Mouse (Mus musculus) limb, embryonic 15.5 days (tissue): ENCODE measurements at regions not wholly inside any gene's neighbourhood (a gene's known extent, or its start where the extent isn't known, plus 50 kb on each side); places are given as distances from the start of the nearest gene placed in this dataset.
"Not testable (repeated sequence)": the region's sequence is repeated elsewhere in the genome, so short reads cannot be mapped to it uniquely, and the experiment has no call there.

Source experiments
- ATAC-seq: fragments of 200-750 bp; cut with Nextera tagmentation; 2 replicates; pipeline ENCODE4 v1.8.0; 2017; ENCODE audit warnings: low read depth, moderate TSS enrichment; ENCODE audit not compliant: insufficient number of reproducible peaks, low FRiP score, low TSS enrichment
- H3K27ac ChIP-seq: fragments of 300-500 bp; sonication (generic); 2 replicates; pipeline ENCODE4 v1.5.1; 2015; ENCODE audit warnings: moderate library complexity, mild to moderate bottlenecking, inconsistent platforms
- H3K27me3 ChIP-seq: fragments of 300-500 bp; sonication (generic); 2 replicates; pipeline ENCODE4 v1.6.1; 2015; ENCODE audit warnings: inconsistent platforms
- H3K36me3 ChIP-seq: fragments of 300-500 bp; sonication (generic); 2 replicates; pipeline ENCODE4 v1.6.1; 2015; ENCODE audit warnings: inconsistent platforms
- H3K4me1 ChIP-seq: fragments of 300-500 bp; sonication (generic); 2 replicates; pipeline ENCODE4 v1.6.1; 2015; ENCODE audit warnings: inconsistent platforms
- H3K4me2 ChIP-seq: fragments of 300-500 bp; sonication (generic); 2 replicates; pipeline ENCODE4 v1.6.1; 2015; ENCODE audit warnings: mild to moderate bottlenecking, inconsistent platforms
- H3K4me3 ChIP-seq: fragments of 300-500 bp; sonication (generic); 2 replicates; pipeline ENCODE4 v1.5.1; 2015; ENCODE audit warnings: mild to moderate bottlenecking, inconsistent platforms
- H3K9ac ChIP-seq: fragments of 300-500 bp; sonication (generic); 2 replicates; pipeline ENCODE4 v1.6.1; 2015; ENCODE audit warnings: inconsistent platforms
- H3K9me3 ChIP-seq: fragments of 300-500 bp; sonication (generic); 2 replicates; pipeline ENCODE4 v1.6.1; 2016; ENCODE audit warnings: inconsistent platforms
- WGBS: fragments of 180-500 bp; shearing (Covaris S2); methylation state at CpG from one replicate; pipeline ENCODE4 v1.1.7; 2015; 5-methylcytosine and 5-hydroxymethylcytosine counted together

- Histone ChIP-seq H3K4me1 (no peaks in the 10 kb centered on the region), H3K4me3 (no peak overlapping the region), H3K4me2 (no peak overlapping the region), H3K27ac (no peak overlapping the region), H3K9ac (no peak overlapping the region), H3K9me3 (no peaks in the 10 kb centered on the region), H3K27me3 (no peaks in the 10 kb centered on the region), H3K36me3 (no peaks in the 10 kb centered on the region)
- 82% methylated on average over 3 of the region's 3 CpGs for WGBS
- no peak for ATAC-seq
These were observed 142.7 kb upstream of the Cenpw start for GRCm38 (mm10) chr10:30342965-30343478.

GRCm38 (mm10) chr10:30328334-30329014, 128.1 kb upstream of the Cenpw start:
- no peaks in the 10 kb centered on the region for H3K36me3 ChIP-seq
- no peak overlapping the region for H3K9ac ChIP-seq
- H3K4me2 ChIP-seq, result no peak overlapping the region
- no peak overlapping the region for H3K27ac ChIP-seq
- no peaks in the 10 kb centered on the region for H3K27me3 ChIP-seq
- no peaks in the 10 kb centered on the region for H3K9me3 ChIP-seq
- 27% methylated on average over 10 of the region's 10 CpGs for WGBS
- no peak for ATAC-seq
- no peak overlapping the region for H3K4me3 ChIP-seq
- peaks cover 13% of the 10 kb centered on the region for H3K4me1 ChIP-seq

GRCm38 (mm10) chr10:30327849-30328248, 127.5 kb upstream of the Cenpw start:
- Histone ChIP-seq H3K4me1 (peaks cover 13% of the 10 kb centered on the region), H3K4me2 (no peak overlapping the region), H3K27ac (no peak overlapping the region), H3K4me3 (no peak overlapping the region), H3K9me3 (no peaks in the 10 kb centered on the region), H3K36me3 (no peaks in the 10 kb centered on the region), H3K27me3 (no peaks in the 10 kb centered on the region), H3K9ac (no peak overlapping the region)
- 23% methylated on average over 8 of the region's 8 CpGs for WGBS
- no peak for ATAC-seq

GRCm38 (mm10) chr10:30326861-30327260, 126.5 kb upstream of the Cenpw start:
- Histone ChIP-seq H3K4me1 (peaks cover 13% of the 10 kb centered on the region), H3K9me3 (no peaks in the 10 kb centered on the region), H3K27me3 (no peaks in the 10 kb centered on the region), H3K4me2 (no peak overlapping the region), H3K4me3 (no peak overlapping the region), H3K36me3 (no peaks in the 10 kb centered on the region), H3K27ac (no peak overlapping the region), H3K9ac (no peak overlapping the region)
- 44% methylated on average over 1 of the region's 1 CpGs for WGBS
- ATAC-seq, result no peak

GRCm38 (mm10) chr10:30295871-30296270, 95.5 kb upstream of the Cenpw start:
- not testable (repeated sequence) for H3K36me3 ChIP-seq, H3K27me3 ChIP-seq, H3K9ac ChIP-seq, H3K4me2 ChIP-seq, H3K9me3 ChIP-seq, H3K27ac ChIP-seq, H3K4me3 ChIP-seq, H3K4me1 ChIP-seq, ATAC-seq
- WGBS, result 73% methylated on average over 3 of the region's 7 CpGs

- H3K9me3 ChIP-seq, result no peaks in the 10 kb centered on the region
- no peak for ATAC-seq
- H3K4me3 ChIP-seq, result no peak overlapping the region
- 80% methylated on average over 2 of the region's 2 CpGs for WGBS
- H3K4me1 ChIP-seq, result no peaks in the 10 kb centered on the region
- no peak overlapping the region for H3K4me2 ChIP-seq
- no peak overlapping the region for H3K9ac ChIP-seq
- H3K36me3 ChIP-seq, result no peaks in the 10 kb centered on the region
- no peaks in the 10 kb centered on the region for H3K27me3 ChIP-seq
- H3K27ac ChIP-seq, result no peak overlapping the region
These were observed 81.3 kb upstream of the Cenpw start for GRCm38 (mm10) chr10:30281666-30282065.

GRCm38 (mm10) chr10:30280451-30280850, 80.1 kb upstream of the Cenpw start:
- no peaks in the 10 kb centered on the region for H3K9me3 ChIP-seq
- H3K36me3 ChIP-seq, result no peaks in the 10 kb centered on the region
- H3K4me3 ChIP-seq, result no peak overlapping the region
- no peak overlapping the region for H3K27ac ChIP-seq
- ATAC-seq, result no peak
- no peak overlapping the region for H3K9ac ChIP-seq
- H3K4me2 ChIP-seq, result no peak overlapping the region
- H3K4me1 ChIP-seq, result no peaks in the 10 kb centered on the region
- no peaks in the 10 kb centered on the region for H3K27me3 ChIP-seq
- 49% methylated on average over 1 of the region's 1 CpGs for WGBS

- H3K36me3 ChIP-seq, result no peaks in the 10 kb centered on the region
- 15% methylated on average over 3 of the region's 3 CpGs for WGBS
These were observed 79.6 kb upstream of the Cenpw start for GRCm38 (mm10) chr10:30279978-30280377.

GRCm38 (mm10) chr10:30278987-30279386, 78.6 kb upstream of the Cenpw start:
- ATAC-seq, result peak; percentile 52; the same call in 1 of the 2 replicates
- no peaks in the 10 kb centered on the region for H3K36me3 ChIP-seq
- no peak overlapping the region for H3K4me2 ChIP-seq
- no peak overlapping the region for H3K4me3 ChIP-seq
- H3K9ac ChIP-seq, result no peak overlapping the region
- H3K27ac ChIP-seq, result no peak overlapping the region
- no peaks in the 10 kb centered on the region for H3K27me3 ChIP-seq
- H3K4me1 ChIP-seq, result no peaks in the 10 kb centered on the region
- no peaks in the 10 kb centered on the region for H3K9me3 ChIP-seq

More at GRCm38 (mm10) chr10:30279978-30280377, 79.6 kb upstream of the Cenpw start:
- Histone ChIP-seq H3K27me3 (no peaks in the 10 kb centered on the region), H3K4me2 (no peak overlapping the region), H3K4me3 (no peak overlapping the region), H3K9ac (no peak overlapping the region), H3K9me3 (no peaks in the 10 kb centered on the region), H3K27ac (no peak overlapping the region), H3K4me1 (no peaks in the 10 kb centered on the region)
- no peak for ATAC-seq

- ATAC-seq, result no peak
- Histone ChIP-seq H3K27me3 (no peaks in the 10 kb centered on the region), H3K36me3 (no peaks in the 10 kb centered on the region), H3K27ac (no peak overlapping the region), H3K4me2 (no peak overlapping the region), H3K9ac (no peak overlapping the region), H3K9me3 (no peaks in the 10 kb centered on the region), H3K4me1 (no peaks in the 10 kb centered on the region), H3K4me3 (no peak overlapping the region)
- WGBS, result 63% methylated on average over 4 of the region's 4 CpGs
These were observed 64.8 kb upstream of the Cenpw start for GRCm38 (mm10) chr10:30265129-30265528.

GRCm38 (mm10) chr10:30259716-30260115, 59.4 kb upstream of the Cenpw start:
- H3K36me3 ChIP-seq, result no peaks in the 10 kb centered on the region
- no peak for ATAC-seq
- H3K4me2 ChIP-seq, result no peak overlapping the region
- H3K4me3 ChIP-seq, result no peak overlapping the region
- no peak overlapping the region for H3K27ac ChIP-seq
- no peaks in the 10 kb centered on the region for H3K27me3 ChIP-seq
- H3K4me1 ChIP-seq, result no peaks in the 10 kb centered on the region
- H3K9me3 ChIP-seq, result no peaks in the 10 kb centered on the region
- H3K9ac ChIP-seq, result no peak overlapping the region
- WGBS, result 67% methylated on average over 3 of the region's 3 CpGs

- Histone ChIP-seq H3K9me3 (no peaks in the 10 kb centered on the region), H3K27ac (no peak overlapping the region), H3K4me1 (no peaks in the 10 kb centered on the region), H3K27me3 (no peaks in the 10 kb centered on the region), H3K9ac (no peak overlapping the region), H3K4me3 (no peak overlapping the region), H3K36me3 (no peaks in the 10 kb centered on the region), H3K4me2 (no peak overlapping the region)
- 65% methylated on average over 4 of the region's 4 CpGs for WGBS
- no peak for ATAC-seq
These were observed 57.5 kb upstream of the Cenpw start for GRCm38 (mm10) chr10:30257889-30258288.
